Mouse (Mus musculus): ENCODE data around the gene Fosb. TPM values are rescaled to one million over a fixed set of nuclear protein-coding genes. Genes with fewer than 3 reads are reported as not detected.
"Not testable (repeated sequence)": the region's sequence is repeated elsewhere in the genome, so short reads cannot be mapped to it uniquely, and the experiment has no call there.

Fosb gene
- polyA plus RNA-seq, 1 experiment from 2014 or later, result 0.06 TPM

DNA sequence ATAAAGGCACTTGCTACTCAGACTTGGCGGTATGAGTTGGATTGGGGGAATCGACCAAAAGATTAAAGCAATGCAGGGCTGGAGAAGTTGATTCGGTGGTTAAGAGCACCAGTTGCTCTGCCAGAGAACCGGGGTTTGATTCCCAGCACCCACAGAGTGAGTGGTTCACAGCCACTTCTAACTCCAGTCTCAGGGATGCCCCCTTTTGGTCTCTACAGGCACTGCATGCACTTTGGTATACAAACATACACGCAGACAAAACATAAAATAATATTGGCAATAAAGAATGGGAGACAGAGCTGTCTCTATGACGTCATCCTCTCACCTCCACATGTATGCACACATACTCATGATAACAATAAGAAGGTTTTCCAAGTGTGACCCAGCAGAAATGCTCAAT is 12.8 kb downstream of the Fosb start:
- WGBS, result 86% methylated on average over 6 of the region's 6 CpGs
- Histone ChIP-seq H3K27me3 (replicated peaks; ENCODE audit: control insufficient read depth, insufficient read depth, low read length) (no peaks in the 10 kb centered on the region), H3K9me3 (ENCODE audit: control insufficient read depth, low read length) (no peaks in the 10 kb centered on the region)

DNA sequence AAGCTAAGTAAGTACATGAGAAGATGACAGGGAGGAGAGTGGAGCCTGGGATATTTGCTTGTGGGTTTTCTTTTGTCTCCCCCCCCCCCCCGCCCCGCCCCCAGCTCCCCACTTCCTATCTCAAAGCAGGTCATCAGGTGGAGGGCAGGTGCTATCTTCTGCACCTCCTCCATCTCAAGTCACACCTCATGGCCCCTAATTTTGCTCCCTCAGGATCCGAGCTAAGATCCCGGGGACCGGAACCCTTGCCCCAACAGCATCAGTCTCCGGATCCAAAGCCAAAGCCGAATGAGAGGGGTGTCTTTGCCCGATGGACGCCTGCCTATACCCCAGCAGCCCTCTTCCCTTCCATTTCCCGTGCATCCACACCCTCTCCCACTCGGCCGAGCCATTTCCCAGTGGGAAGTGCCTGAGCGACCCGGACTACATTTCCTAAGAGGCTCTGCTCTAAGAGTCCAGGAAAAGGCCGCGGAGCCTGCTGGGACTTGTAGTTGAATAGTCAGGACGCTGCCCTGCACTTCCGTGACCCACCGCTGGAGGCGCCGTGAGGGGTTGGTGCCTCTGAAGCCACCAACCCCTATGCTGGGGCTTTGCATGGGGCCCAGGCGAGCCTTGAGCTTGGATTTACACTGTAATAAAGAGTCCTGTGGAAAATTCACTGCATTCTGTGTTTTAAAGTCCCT is 14.2 kb downstream of the Fosb start:
- Histone ChIP-seq H3K4me1 (ENCODE audit: control insufficient read depth, insufficient read depth, low read depth, low read length) (peaks cover 5% of the 10 kb centered on the region), H3K36me3 (ENCODE audit: control insufficient read depth, insufficient read depth, low read length) (peaks cover 11% of the 10 kb centered on the region), H3K4me2 (ENCODE audit: low read length) (peak overlapping the region; percentile 42), H3K9ac (ENCODE audit: low read depth, low read length) (peak overlapping the region; percentile 35; the same call in 1 of the 2 replicates), H3K27ac (ENCODE audit: low read depth, low read length) (no peak overlapping the region), H3K4me3 (ENCODE audit: low read length) (peak overlapping the region; percentile 2; the same call in 1 of the 2 replicates), H3K9me3 (ENCODE audit: control insufficient read depth, low read length) (no peaks in the 10 kb centered on the region), H3K27me3 (replicated peaks; ENCODE audit: control insufficient read depth, insufficient read depth, low read length) (no peaks in the 10 kb centered on the region)
- WGBS, result 13% methylated on average over 20 of the region's 22 CpGs
- peak; percentile 72 for ATAC-seq

More for the DNA sequence above, 12.8 kb downstream of the Fosb start:
- Histone ChIP-seq H3K9ac (ENCODE audit: low read depth, low read length) (no peak overlapping the region), H3K4me1 (ENCODE audit: control insufficient read depth, insufficient read depth, low read depth, low read length) (peaks cover 6% of the 10 kb centered on the region), H3K4me2 (ENCODE audit: low read length) (no peak overlapping the region), H3K4me3 (ENCODE audit: low read length) (no peak overlapping the region), H3K27ac (ENCODE audit: low read depth, low read length) (no peak overlapping the region), H3K36me3 (ENCODE audit: control insufficient read depth, insufficient read depth, low read length) (peaks cover 11% of the 10 kb centered on the region)
- ATAC-seq, result no peak

DNA sequence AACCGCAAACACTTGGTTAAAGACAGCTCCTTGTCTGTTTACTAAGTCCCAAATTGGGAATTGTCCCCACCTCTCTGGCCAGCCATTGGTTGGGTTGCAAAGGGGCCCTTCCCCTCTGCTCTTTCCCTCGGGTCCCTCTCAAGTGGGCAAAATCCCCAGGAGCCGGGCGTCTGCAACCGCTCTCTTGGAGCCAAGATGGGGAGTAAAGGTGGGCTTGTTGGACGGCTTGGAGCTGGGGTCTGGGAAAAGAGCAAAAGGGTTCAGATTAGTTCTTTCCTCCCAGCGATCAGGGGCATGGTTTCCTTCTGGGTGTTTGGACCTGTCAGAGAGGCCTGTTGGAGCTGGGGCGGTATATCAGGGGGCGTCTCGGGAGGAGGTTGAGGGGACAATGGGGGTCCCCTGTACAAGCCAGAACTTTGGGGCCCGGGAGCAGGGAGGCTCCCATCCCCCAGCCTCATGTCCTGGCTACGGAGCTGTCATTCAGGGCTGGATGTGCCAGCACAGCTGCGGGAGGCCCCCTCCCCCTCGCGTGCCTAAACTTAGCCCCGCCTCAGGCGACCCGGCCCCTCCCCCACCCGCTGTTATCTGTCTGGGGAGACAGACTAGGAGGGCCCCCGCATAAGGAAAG is 18.8 kb downstream of the Fosb start:
- ATAC-seq, result 0 out of 2 replicates have a peak, but pooled peaks have one; percentile 5
- 4% methylated on average over 20 of the region's 20 CpGs for WGBS

DNA sequence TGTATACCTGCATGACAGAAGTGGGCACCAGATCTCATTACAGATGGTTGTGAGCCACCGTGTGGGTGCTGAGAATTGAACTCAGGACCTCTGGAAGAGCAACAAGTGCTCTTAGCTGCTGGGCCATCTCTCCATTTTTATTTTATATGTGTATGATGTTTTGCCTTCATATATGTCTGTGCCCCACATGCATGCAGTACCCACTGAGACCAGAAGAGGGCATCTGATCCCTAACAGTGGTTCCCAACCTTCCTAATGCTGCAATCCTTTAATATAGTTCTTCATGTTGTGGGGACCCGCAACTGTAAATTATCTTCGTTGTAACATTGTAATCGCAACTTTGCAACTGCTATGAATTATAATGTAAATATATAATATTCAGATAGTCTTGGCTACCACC is 25.1 kb downstream of the Fosb start:
- Histone ChIP-seq H3K4me1 (ENCODE audit: control insufficient read depth, insufficient read depth, low read depth, low read length) (peaks cover 15% of the 10 kb centered on the region), H3K4me3 (ENCODE audit: low read length) (no peak overlapping the region), H3K9me3 (ENCODE audit: control insufficient read depth, low read length) (no peaks in the 10 kb centered on the region), H3K27ac (ENCODE audit: low read depth, low read length) (no peak overlapping the region), H3K9ac (ENCODE audit: low read depth, low read length) (no peak overlapping the region), H3K27me3 (replicated peaks; ENCODE audit: control insufficient read depth, insufficient read depth, low read length) (peaks cover 14% of the 10 kb centered on the region), H3K4me2 (ENCODE audit: low read length) (peak overlapping the region; percentile 72; the same call in 1 of the 2 replicates), H3K36me3 (ENCODE audit: control insufficient read depth, insufficient read depth, low read length) (peaks cover 12% of the 10 kb centered on the region)
- ATAC-seq, result no peak
- 32% methylated on average over 4 of the region's 4 CpGs for WGBS

More for the DNA sequence above, 18.8 kb downstream of the Fosb start:
- Histone ChIP-seq H3K9me3 (ENCODE audit: control insufficient read depth, low read length) (no peaks in the 10 kb centered on the region), H3K27ac (ENCODE audit: low read depth, low read length) (no peak overlapping the region), H3K4me2 (ENCODE audit: low read length) (peak overlapping the region; percentile 40), H3K27me3 (replicated peaks; ENCODE audit: control insufficient read depth, insufficient read depth, low read length) (no peaks in the 10 kb centered on the region), H3K36me3 (ENCODE audit: control insufficient read depth, insufficient read depth, low read length) (peaks cover 23% of the 10 kb centered on the region), H3K9ac (ENCODE audit: low read depth, low read length) (peak overlapping the region; percentile 30; the same call in 1 of the 2 replicates), H3K4me3 (ENCODE audit: low read length) (peak overlapping the region; percentile 14), H3K4me1 (ENCODE audit: control insufficient read depth, insufficient read depth, low read depth, low read length) (peaks cover 5% of the 10 kb centered on the region)

DNA sequence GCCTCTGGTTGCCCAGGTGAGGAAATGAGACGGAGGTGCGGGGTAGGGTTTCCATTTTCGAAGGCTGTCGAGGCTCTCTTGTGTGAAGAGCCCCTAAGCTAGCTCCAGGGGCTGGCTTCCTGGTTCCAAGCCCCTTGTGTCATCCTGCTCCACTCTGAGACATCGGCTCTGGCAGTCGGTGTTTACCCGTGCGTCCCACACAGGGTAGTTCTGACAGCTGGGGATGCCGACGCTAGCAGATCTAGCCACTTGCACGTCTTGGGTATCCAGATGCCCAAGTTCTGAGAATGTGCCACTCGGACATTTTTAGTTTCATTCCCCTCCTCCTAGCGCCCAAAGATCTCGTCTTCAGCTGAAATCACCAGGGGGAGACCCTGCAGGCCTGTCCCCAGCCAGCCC is 26.4 kb downstream of the Fosb start:
- Histone ChIP-seq H3K4me1 (ENCODE audit: control insufficient read depth, insufficient read depth, low read depth, low read length) (peaks cover 21% of the 10 kb centered on the region), H3K27ac (ENCODE audit: low read depth, low read length) (peak overlapping the region; percentile 90), H3K9ac (ENCODE audit: low read depth, low read length) (peak overlapping the region; percentile 97), H3K9me3 (ENCODE audit: control insufficient read depth, low read length) (no peaks in the 10 kb centered on the region), H3K4me3 (ENCODE audit: low read length) (peak overlapping the region; percentile 91), H3K27me3 (replicated peaks; ENCODE audit: control insufficient read depth, insufficient read depth, low read length) (peaks cover 27% of the 10 kb centered on the region), H3K4me2 (ENCODE audit: low read length) (peak overlapping the region; percentile 72), H3K36me3 (ENCODE audit: control insufficient read depth, insufficient read depth, low read length) (peaks cover 12% of the 10 kb centered on the region)
- 23% methylated on average over 14 of the region's 14 CpGs for WGBS
- ATAC-seq, result peak; percentile 19

DNA sequence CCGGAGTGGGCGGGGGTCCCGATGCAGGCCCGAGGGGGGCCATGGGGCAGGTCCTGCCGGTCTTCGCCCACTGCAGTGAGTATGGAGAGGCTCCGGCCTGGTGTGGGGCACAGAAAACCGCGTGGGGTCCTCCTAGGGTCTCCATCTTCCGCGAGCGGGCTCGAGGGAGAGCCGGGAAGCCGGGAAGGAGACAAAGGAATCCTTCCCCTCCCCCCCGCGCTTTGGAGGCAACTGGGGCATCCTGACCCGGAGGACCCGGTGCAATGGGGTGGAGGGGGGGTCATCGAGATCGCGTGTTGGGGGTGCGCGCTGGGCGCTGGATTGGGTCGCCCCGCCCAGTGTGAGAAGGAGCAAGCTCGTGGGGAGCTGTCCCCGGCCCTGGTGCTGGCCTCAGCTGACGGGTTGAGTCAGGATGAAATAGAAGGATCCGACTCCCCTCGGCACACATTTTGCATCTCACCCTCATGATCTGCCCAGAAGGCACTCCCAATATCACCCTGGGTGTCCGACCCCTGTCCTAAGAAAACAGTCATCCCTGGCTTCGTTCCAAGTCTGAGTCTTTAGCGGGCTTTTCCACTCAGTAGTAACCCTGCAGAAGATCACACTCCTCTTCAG is 27.0 kb downstream of the Fosb start:
- H3K4me3 ChIP-seq (ENCODE audit: low read length), result peak overlapping the region; percentile 91
- H3K36me3 ChIP-seq (ENCODE audit: control insufficient read depth, insufficient read depth, low read length), result peaks cover 12% of the 10 kb centered on the region
- peak overlapping the region; percentile 90 for H3K27ac ChIP-seq (ENCODE audit: low read depth, low read length)
- peak; percentile 75 for ATAC-seq
- H3K27me3 ChIP-seq (replicated peaks; ENCODE audit: control insufficient read depth, insufficient read depth, low read length), result peaks cover 32% of the 10 kb centered on the region
- H3K4me1 ChIP-seq (ENCODE audit: control insufficient read depth, insufficient read depth, low read depth, low read length), result peaks cover 21% of the 10 kb centered on the region
- WGBS, result under 1% methylated on average over 35 of the region's 35 CpGs
- peak overlapping the region; percentile 97 for H3K9ac ChIP-seq (ENCODE audit: low read depth, low read length)
- no peaks in the 10 kb centered on the region for H3K9me3 ChIP-seq (ENCODE audit: control insufficient read depth, low read length)
- peak overlapping the region; percentile 72 for H3K4me2 ChIP-seq (ENCODE audit: low read length)

DNA sequence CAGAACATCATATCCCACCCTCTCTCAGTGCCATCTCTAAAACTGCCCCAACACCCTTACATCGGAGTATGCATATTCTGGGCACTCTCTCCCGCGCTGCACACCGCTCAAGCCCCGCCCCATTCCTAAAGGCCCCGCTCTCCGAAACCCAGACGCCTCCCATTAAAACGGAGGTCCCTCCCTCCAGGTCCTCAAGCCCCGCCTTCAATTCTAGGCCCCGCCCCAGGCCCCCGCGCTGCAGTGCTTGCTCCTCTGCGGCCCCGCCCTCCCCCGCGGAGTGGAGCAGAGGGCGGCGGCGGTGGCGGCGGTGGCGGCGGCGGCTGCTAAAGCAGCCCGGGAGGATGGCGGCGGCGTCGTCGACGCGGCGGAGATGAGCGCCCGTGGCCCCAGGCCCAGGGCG is 27.5 kb downstream of the Fosb start, which contains the start of gene Rtn2:
TSS of gene Rtn2 (plus strand) at position 240 of the 400 bp plus-strand sequence.
- ATAC-seq, result peak; percentile 79
- Histone ChIP-seq H3K36me3 (ENCODE audit: control insufficient read depth, insufficient read depth, low read length) (peaks cover 8% of the 10 kb centered on the region), H3K9ac (ENCODE audit: low read depth, low read length) (peak within 1 kb of the TSS; percentile 97), H3K27me3 (replicated peaks; ENCODE audit: control insufficient read depth, insufficient read depth, low read length) (peaks cover 34% of the 10 kb centered on the region), H3K4me3 (ENCODE audit: low read length) (peak within 1 kb of the TSS; percentile 91), H3K4me2 (ENCODE audit: low read length) (peak within 1 kb of the TSS; percentile 72), H3K4me1 (ENCODE audit: control insufficient read depth, insufficient read depth, low read depth, low read length) (peaks cover 21% of the 10 kb centered on the region), H3K9me3 (ENCODE audit: control insufficient read depth, low read length) (no peaks in the 10 kb centered on the region), H3K27ac (ENCODE audit: low read depth, low read length) (peak within 1 kb of the TSS; percentile 90)
- under 1% methylated on average over 36 of the region's 37 CpGs for WGBS

DNA sequence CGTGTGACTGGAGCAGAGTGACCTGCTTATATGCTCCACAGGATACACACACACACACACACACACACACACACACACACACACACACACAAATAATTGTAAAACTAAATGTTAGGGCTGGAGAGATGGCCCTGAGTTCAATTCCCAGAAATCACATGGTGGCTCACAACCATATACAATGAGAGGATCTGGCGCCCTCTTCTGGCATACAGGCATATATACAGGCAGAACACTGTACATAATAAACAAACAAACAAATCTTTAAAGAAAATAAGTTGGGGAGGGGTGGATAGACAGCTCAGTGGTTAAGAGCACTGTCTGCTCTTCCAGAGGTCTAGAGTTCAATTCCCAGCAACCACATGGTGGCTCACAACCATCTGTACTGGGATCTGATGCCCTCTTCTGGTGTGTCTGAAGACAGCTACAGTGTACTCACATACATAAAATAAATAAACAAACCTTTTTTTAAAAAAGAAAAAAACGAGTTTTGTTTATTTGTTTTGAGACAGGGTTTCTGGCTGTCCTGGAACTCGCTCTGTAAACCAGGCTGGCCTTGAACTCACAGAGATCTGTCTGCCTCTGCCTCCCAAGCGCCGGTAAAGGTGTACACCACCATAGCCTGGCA is 28.1 kb downstream of the Fosb start:
- Histone ChIP-seq H3K4me1 (ENCODE audit: control insufficient read depth, insufficient read depth, low read depth, low read length) (peaks cover 21% of the 10 kb centered on the region), H3K27me3 (replicated peaks; ENCODE audit: control insufficient read depth, insufficient read depth, low read length) (peaks cover 34% of the 10 kb centered on the region), H3K4me3 (ENCODE audit: low read length) (peak overlapping the region; percentile 91), H3K4me2 (ENCODE audit: low read length) (peak overlapping the region; percentile 72)
- WGBS, result 35% methylated on average over 6 of the region's 6 CpGs
- not testable (repeated sequence) for ATAC-seq; H3K9ac ChIP-seq (ENCODE audit: low read depth, low read length); H3K27ac ChIP-seq (ENCODE audit: low read depth, low read length); H3K36me3 ChIP-seq (ENCODE audit: control insufficient read depth, insufficient read depth, low read length); H3K9me3 ChIP-seq (ENCODE audit: control insufficient read depth, low read length)

Data from hindbrain, embryonic 16.5 days (tissue).